ENCODE assay signal across 34 mouse cellular contexts in the genomic region with DNA sequence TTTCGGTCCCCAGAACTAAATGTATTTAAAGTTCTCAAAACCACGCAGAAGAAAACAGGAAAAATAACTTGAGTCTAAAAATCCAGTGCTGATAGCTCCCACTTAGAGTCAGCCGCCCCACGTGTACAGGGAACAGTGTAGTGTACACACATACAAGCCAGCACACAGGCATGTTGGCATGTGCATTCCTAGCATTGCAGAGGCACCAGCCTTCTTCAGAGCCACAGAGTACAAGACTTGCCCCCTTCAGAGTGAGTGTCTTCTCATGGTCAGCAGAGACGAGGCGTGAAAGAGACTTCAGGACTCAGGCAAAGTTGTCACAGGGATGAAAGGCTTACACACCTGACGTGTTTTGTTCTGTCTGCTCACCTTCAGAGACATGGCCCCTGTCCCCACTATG.
"Had no signal": no experiment of that assay in that cellular context is flagged by ENCODE, and none has a peak within 500 bp of the region (broad histone marks: within the 10 kb centered on the region; RNA-seq: fewer than 3 reads in every experiment).

No protein-coding gene starts in this region.

- H3K9ac ChIP-seq: heart, embryonic 12.5 days; heart, embryonic 13.5 days; heart, embryonic 15.5 days; hindbrain, embryonic 12.5 days; hindbrain, embryonic 13.5 days; hindbrain, embryonic 14.5 days; hindbrain, embryonic 15.5 days; intestine, embryonic 15.5 days; kidney, embryonic 15.5 days had no signal

- H3K4me1 ChIP-seq: hindbrain, embryonic 10.5 days; intestine, embryonic 15.5 days had no signal

- ATAC-seq: hindbrain, embryonic 16.5 days; hindbrain, postnatal 0 days; inflammation-experienced regulatory T-cells, adult 6 months; intestine, embryonic 15.5 days; intestine, embryonic 16.5 days; intestine, postnatal 0 days had no signal

- H3K9me3 ChIP-seq: heart, embryonic 12.5 days; heart, embryonic 13.5 days; heart, embryonic 15.5 days; hindbrain, embryonic 10.5 days; hindbrain, embryonic 15.5 days; intestine, embryonic 15.5 days; kidney, embryonic 15.5 days had no signal

- H3K36me3 ChIP-seq: heart, embryonic 12.5 days; heart, embryonic 13.5 days; heart, embryonic 15.5 days; hindbrain, embryonic 10.5 days; hindbrain, embryonic 12.5 days; hindbrain, embryonic 13.5 days; hindbrain, embryonic 15.5 days; intestine, embryonic 15.5 days; kidney, embryonic 15.5 days had no signal

- H3K4me3 ChIP-seq: heart, embryonic 12.5 days; heart, embryonic 13.5 days; heart, embryonic 15.5 days; hindbrain, embryonic 10.5 days; hindbrain, embryonic 12.5 days; hindbrain, embryonic 13.5 days; hindbrain, embryonic 15.5 days; intestine, embryonic 15.5 days; kidney, embryonic 15.5 days; layer of hippocampus, adult 2 months; left cerebral cortex, adult 2 months had no signal

- H3K27me3 ChIP-seq: heart, embryonic 12.5 days; heart, embryonic 13.5 days; heart, embryonic 15.5 days; hindbrain, embryonic 12.5 days; hindbrain, embryonic 13.5 days; hindbrain, embryonic 15.5 days; intestine, embryonic 15.5 days; kidney, embryonic 15.5 days had no signal

- H3K4me2 ChIP-seq: heart, embryonic 11.5 days; heart, embryonic 12.5 days; heart, embryonic 13.5 days; heart, embryonic 15.5 days; hindbrain, embryonic 12.5 days; hindbrain, embryonic 13.5 days; hindbrain, embryonic 14.5 days; hindbrain, embryonic 15.5 days; intestine, embryonic 15.5 days; kidney, embryonic 15.5 days had no signal

- H3K27ac ChIP-seq: heart, embryonic 13.5 days; heart, embryonic 15.5 days; hindbrain, embryonic 10.5 days; hindbrain, embryonic 12.5 days; hindbrain, embryonic 13.5 days; hindbrain, embryonic 14.5 days; hindbrain, embryonic 15.5 days; hindbrain, postnatal 0 days; intestine, embryonic 15.5 days; kidney, embryonic 15.5 days; kidney, postnatal 0 days; layer of hippocampus, adult 2 months; left cerebral cortex, adult 2 months had no signal

- DNase-seq: heart, postnatal 10 days; heart, postnatal 14 days; heart, postnatal 36 days; heart, postnatal 4 days; kidney, adult 11 months; kidney, adult 18-20 months; kidney, adult 2 months; kidney, adult 8-10 months; kidney, adult 9 months; kidney, postnatal 10 days; kidney, postnatal 14 days; kidney, postnatal 25 days; kidney, postnatal 4 days; layer of hippocampus, adult 9-11 months; layer of hippocampus, postnatal 36 days had no signal
